Mouse (Mus musculus) midbrain, embryonic 11.5 days (tissue): ENCODE data around the gene Btla. TPM values are rescaled to one million over a fixed set of nuclear protein-coding genes. Genes with fewer than 3 reads are reported as not detected.

Experiments used
- ATAC-seq: fragments of 200-750 bp; cut with Nextera tagmentation; 2 replicates; pipeline ENCODE4 v1.8.0; 2017; ENCODE audit warnings: moderate TSS enrichment, moderate library complexity; ENCODE audit not compliant: low FRiP score
- DNase-seq: peaks from one replicate; pipeline ENCODE4 v3.0.0; 2015; ENCODE audit warnings: low spot score; ENCODE audit errors: missing footprints
- H3K27ac ChIP-seq: fragments of 300-500 bp; sonication (generic); 2 replicates; pipeline ENCODE4 v1.5.1; 2014; ENCODE audit warnings: low read depth, low read length
- H3K27me3 ChIP-seq: fragments of 300-500 bp; sonication (generic); 2 replicates; pipeline ENCODE4 v1.6.1; 2014; ENCODE audit warnings: mild to moderate bottlenecking, low read length, moderate library complexity, mixed read lengths; ENCODE audit not compliant: control insufficient read depth, insufficient read depth
- H3K36me3 ChIP-seq: fragments of 300-500 bp; sonication (generic); 2 replicates; pipeline ENCODE4 v1.6.1; 2014; ENCODE audit warnings: mild to moderate bottlenecking, low read length, moderate library complexity, mixed read lengths; ENCODE audit not compliant: control insufficient read depth, insufficient read depth
- H3K4me1 ChIP-seq: fragments of 300-500 bp; sonication (generic); 2 replicates; pipeline ENCODE4 v1.6.1; 2014; ENCODE audit warnings: low read length; ENCODE audit not compliant: control insufficient read depth, insufficient read depth
- H3K4me2 ChIP-seq: fragments of 300-500 bp; sonication (generic); 2 replicates; pipeline ENCODE4 v1.6.1; 2014; ENCODE audit warnings: mild to moderate bottlenecking, moderate library complexity
- H3K4me3 ChIP-seq: fragments of 300-500 bp; sonication (generic); 2 replicates; pipeline ENCODE4 v1.5.1; 2014; ENCODE audit warnings: low read depth, low read length
- H3K9ac ChIP-seq: fragments of 300-500 bp; sonication (generic); 2 replicates; pipeline ENCODE4 v1.6.1; 2014; ENCODE audit warnings: low read length
- H3K9me3 ChIP-seq: fragments of 300-500 bp; sonication (generic); 2 replicates; pipeline ENCODE4 v1.6.1; 2016; ENCODE audit warnings: low read length; ENCODE audit not compliant: control insufficient read depth
- WGBS: fragments of 180-500 bp; shearing (Covaris S2); extraction: QIAGEN DNeasy Blood & Tissue Kit; methylation state at CpG from one replicate; pipeline ENCODE4 v1.1.7; 2014; 5-methylcytosine and 5-hydroxymethylcytosine counted together
- polyA plus RNA-seq: library from polyadenylated mRNA; unstranded; fragments of >200 nt; fragmentation: Nextera tagmentation; extraction: Ambion mirVana; gene quantifications from 2 replicates; pipeline ENCODE4 v1.2.1, GENCODE M21; 2014

Btla gene
- polyA plus RNA-seq, 1 experiment from 2014 or later: 0.45 TPM

- 80% methylated on average over 3 of the region's 3 CpGs for WGBS
- H3K4me2 ChIP-seq: no peak overlapping the region
- H3K9ac ChIP-seq: no peak overlapping the region
- H3K4me1 ChIP-seq: no peaks in the 10 kb centered on the region
- H3K36me3 ChIP-seq: no peaks in the 10 kb centered on the region
- DNase-seq (no peak), ATAC-seq (no peak)
- H3K9me3 ChIP-seq: no peaks in the 10 kb centered on the region
- no peak overlapping the region for H3K27ac ChIP-seq
- H3K4me3 ChIP-seq: no peak overlapping the region
- H3K27me3 ChIP-seq: no peaks in the 10 kb centered on the region
Measured at GRCm38 (mm10) chr16:45297806-45298205, 73.7 kb downstream of the Btla start.

Other genes starting within 250 kb of the Btla start
- 27.1 and 27.4 TPM in 2 replicates for gene Ccdc80, start 130.9 kb upstream of the Btla start, polyA plus RNA-seq
- 14.8 and 18.2 TPM in 2 replicates for gene Slc35a5, start 65.6 kb upstream of the Btla start, polyA plus RNA-seq
- gene Atg3, start 65.5 kb upstream of the Btla start, polyA plus RNA-seq: 41.1 and 41.6 TPM in 2 replicates
- 50.4 and 59.1 TPM in 2 replicates for gene Cd200, start 184.7 kb downstream of the Btla start, polyA plus RNA-seq